ENCODE assay signal across 19 mouse cellular contexts in the genomic region with DNA sequence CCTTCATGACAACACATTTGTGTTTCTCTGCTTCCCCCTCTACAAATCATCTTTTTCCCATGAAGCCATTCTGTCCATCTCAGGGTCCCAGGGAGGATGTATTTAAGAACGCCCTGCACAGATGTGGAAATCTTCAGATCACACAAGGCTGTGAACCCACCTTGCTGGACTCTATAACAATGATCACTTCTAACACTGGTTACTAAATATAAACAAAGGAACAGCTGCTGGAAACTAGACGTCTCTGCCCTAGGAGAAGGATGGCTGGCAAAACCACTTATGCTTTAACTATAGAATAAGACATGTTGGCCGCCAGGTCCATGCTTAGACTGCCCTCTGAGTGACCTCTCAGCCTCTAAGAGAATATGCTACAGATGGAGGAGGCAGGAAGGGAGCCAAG.
A peak's percentile ranks its signal among the peaks of the same experiment; 100 is the strongest.
DNase-seq lines count a peak whose midpoint lies in the region; ATAC-seq lines count a peak whose summit lies in the region.
"Had no signal": no experiment of that assay in that cellular context is flagged by ENCODE, and none has a peak within 500 bp of the region (broad histone marks: within the 10 kb centered on the region; RNA-seq: fewer than 3 reads in every experiment).

No protein-coding gene starts in this region.

- H3K27ac ChIP-seq in hindbrain, embryonic 13.5 days = peak overlapping the region; percentile 36
- no peak overlapping the region for H3K27ac ChIP-seq in hindbrain, embryonic 10.5 days
- H3K27ac ChIP-seq in embryonic facial prominence, embryonic 10.5 days (replicated peaks) = peak overlapping the region; percentile 30; the same call in 1 of the 2 replicates
- 0 out of 2 replicates have a peak overlapping the region, but pooled peaks have one; percentile 8 for H3K27ac ChIP-seq in limb, embryonic 10.5 days
- no peak overlapping the region for H3K27ac ChIP-seq in kidney, embryonic 15.5 days
- H3K27ac ChIP-seq: embryonic facial prominence, embryonic 12.5 days had no signal

- H3K27me3 ChIP-seq in hindbrain, embryonic 13.5 days = no peaks in the 10 kb centered on the region
- no peaks in the 10 kb centered on the region for H3K27me3 ChIP-seq in hindbrain, embryonic 10.5 days (ENCODE audit: insufficient read depth, poor library complexity, severe bottlenecking)
- no peaks in the 10 kb centered on the region for H3K27me3 ChIP-seq in embryonic facial prominence, embryonic 10.5 days (replicated peaks; ENCODE audit: low read depth, poor library complexity, severe bottlenecking)
- H3K27me3 ChIP-seq in limb, embryonic 10.5 days (ENCODE audit: low read depth, poor library complexity, severe bottlenecking) = no peaks in the 10 kb centered on the region
- H3K27me3 ChIP-seq in kidney, embryonic 15.5 days = no peaks in the 10 kb centered on the region
- H3K27me3 ChIP-seq: embryonic facial prominence, embryonic 12.5 days; forebrain, embryonic 12.5 days had no signal

- no peak for ATAC-seq in hindbrain, embryonic 13.5 days (ENCODE audit: low FRiP score)
- ATAC-seq in kidney, embryonic 15.5 days (replicated peaks; ENCODE audit: low FRiP score) = no peak
- ATAC-seq: forebrain, embryonic 14.5 days had no signal

- H3K36me3 ChIP-seq in hindbrain, embryonic 13.5 days = 0 out of 2 replicates have a peak, but pooled peaks cover 5% of the 10 kb centered on the region
- H3K36me3 ChIP-seq in hindbrain, embryonic 10.5 days = peaks cover 12% of the 10 kb centered on the region
- peaks cover 7% of the 10 kb centered on the region for H3K36me3 ChIP-seq in embryonic facial prominence, embryonic 10.5 days (replicated peaks)
- peaks cover 88% of the 10 kb centered on the region for H3K36me3 ChIP-seq in limb, embryonic 10.5 days
- no peaks in the 10 kb centered on the region for H3K36me3 ChIP-seq in kidney, embryonic 15.5 days
- H3K36me3 ChIP-seq: embryonic facial prominence, embryonic 12.5 days; forebrain, embryonic 12.5 days had no signal

- peak; percentile 80 for DNase-seq in heart, adult 11 months
- DNase-seq in heart, adult 8-10 months (ENCODE audit: low spot score) = no peak
- DNase-seq in hindbrain, embryonic 10.5 days (ENCODE audit: low spot score) = no peak
- no peak for DNase-seq in embryonic facial prominence, embryonic 10.5 days (ENCODE audit: low spot score)
- no peak for DNase-seq in limb, embryonic 10.5 days (ENCODE audit: low spot score)
- DNase-seq: adrenal gland, adult 2 months; adrenal gland, postnatal 10 days; adrenal gland, postnatal 25 days; cerebellum, adult 11 months; cerebellum, adult 18-20 months; cerebellum, adult 8-10 months; cerebellum, adult 9-11 months; cerebellum, postnatal 14 days; cerebellum, postnatal 36 days had no signal

- WGBS in hindbrain, embryonic 13.5 days = 64% methylated on average over 3 of the region's 3 CpGs
- 65% methylated on average over 3 of the region's 3 CpGs for WGBS in hindbrain, embryonic 10.5 days
- 60% methylated on average over 3 of the region's 3 CpGs for WGBS in embryonic facial prominence, embryonic 10.5 days
- 55% methylated on average over 3 of the region's 3 CpGs for WGBS in limb, embryonic 10.5 days
- 66% methylated on average over 3 of the region's 3 CpGs for WGBS in kidney, embryonic 15.5 days

- H3K9me3 ChIP-seq in hindbrain, embryonic 13.5 days = no peaks in the 10 kb centered on the region
- H3K9me3 ChIP-seq in hindbrain, embryonic 10.5 days = no peaks in the 10 kb centered on the region
- no peaks in the 10 kb centered on the region for H3K9me3 ChIP-seq in embryonic facial prominence, embryonic 10.5 days
- H3K9me3 ChIP-seq in limb, embryonic 10.5 days (replicated peaks) = no peaks in the 10 kb centered on the region
- no peaks in the 10 kb centered on the region for H3K9me3 ChIP-seq in kidney, embryonic 15.5 days (replicated peaks)
- H3K9me3 ChIP-seq: embryonic facial prominence, embryonic 12.5 days; forebrain, embryonic 12.5 days had no signal

- no peak overlapping the region for H3K9ac ChIP-seq in hindbrain, embryonic 13.5 days
- H3K9ac ChIP-seq in kidney, embryonic 15.5 days = no peak overlapping the region
- H3K9ac ChIP-seq: embryonic facial prominence, embryonic 12.5 days; forebrain, embryonic 12.5 days had no signal

- H3K4me2 ChIP-seq in hindbrain, embryonic 13.5 days = no peak overlapping the region
- no peak overlapping the region for H3K4me2 ChIP-seq in kidney, embryonic 15.5 days
- H3K4me2 ChIP-seq: embryonic facial prominence, embryonic 12.5 days; forebrain, embryonic 12.5 days had no signal

- H3K4me1 ChIP-seq in hindbrain, embryonic 13.5 days (replicated peaks) = peaks cover 43% of the 10 kb centered on the region
- H3K4me1 ChIP-seq in hindbrain, embryonic 10.5 days (replicated peaks) = peaks cover 10% of the 10 kb centered on the region
- H3K4me1 ChIP-seq in embryonic facial prominence, embryonic 10.5 days = peaks cover 25% of the 10 kb centered on the region
- peaks cover 22% of the 10 kb centered on the region for H3K4me1 ChIP-seq in limb, embryonic 10.5 days
- peaks cover 10% of the 10 kb centered on the region for H3K4me1 ChIP-seq in kidney, embryonic 15.5 days

- no peak overlapping the region for H3K4me3 ChIP-seq in hindbrain, embryonic 13.5 days
- no peak overlapping the region for H3K4me3 ChIP-seq in hindbrain, embryonic 10.5 days
- H3K4me3 ChIP-seq in embryonic facial prominence, embryonic 10.5 days = no peak overlapping the region
- no peak overlapping the region for H3K4me3 ChIP-seq in limb, embryonic 10.5 days
- no peak overlapping the region for H3K4me3 ChIP-seq in kidney, embryonic 15.5 days (replicated peaks)
- H3K4me3 ChIP-seq: embryonic facial prominence, embryonic 12.5 days; forebrain, embryonic 12.5 days had no signal

Comparison
In these comparisons a context has a peak if more than half of its experiments do, and no peak if none do; other contexts are left out.
1. H3K27ac ChIP-seq: peak in hindbrain, embryonic 13.5 days (single experiment), embryonic facial prominence, embryonic 10.5 days (single experiment) and limb, embryonic 10.5 days (single experiment); none in hindbrain, embryonic 10.5 days (single experiment) and kidney, embryonic 15.5 days (single experiment).